Mouse (Mus musculus) heart, embryonic 13.5 days (tissue): Measurements from ENCODE around the gene Hoxb4. TPM values are rescaled to one million over a fixed set of nuclear protein-coding genes. Genes with fewer than 3 reads are reported as not detected.

ENCODE experiments used
- ATAC-seq: fragments of 200-750 bp; cut with Nextera tagmentation; 2 replicates; pipeline ENCODE4 v1.8.0; 2017; ENCODE audit warnings: moderate TSS enrichment; ENCODE audit not compliant: insufficient number of reproducible peaks, low FRiP score, low TSS enrichment; ENCODE audit errors: extremely low read depth
- H3K27ac ChIP-seq: fragments of 300-500 bp; sonication (generic); replicated peaks from 2 replicates; pipeline ENCODE4 v1.5.1; 2015; ENCODE audit warnings: moderate library complexity, mild to moderate bottlenecking, inconsistent platforms
- H3K27me3 ChIP-seq: fragments of 300-500 bp; sonication (generic); replicated peaks from 2 replicates; pipeline ENCODE4 v1.6.1; 2015; ENCODE audit warnings: mild to moderate bottlenecking, inconsistent platforms
- H3K36me3 ChIP-seq: fragments of 300-500 bp; sonication (generic); 2 replicates; pipeline ENCODE4 v1.6.1; 2015; ENCODE audit warnings: mild to moderate bottlenecking, inconsistent platforms
- H3K4me1 ChIP-seq: fragments of 300-500 bp; sonication (generic); 2 replicates; pipeline ENCODE4 v1.6.1; 2015; ENCODE audit warnings: inconsistent platforms
- H3K4me2 ChIP-seq: fragments of 300-500 bp; sonication (generic); 2 replicates; pipeline ENCODE4 v1.6.1; 2015; ENCODE audit warnings: inconsistent platforms, mild to moderate bottlenecking, moderate library complexity
- H3K4me3 ChIP-seq: fragments of 300-500 bp; sonication (generic); 2 replicates; pipeline ENCODE4 v1.5.1; 2015; ENCODE audit warnings: moderate library complexity, mild to moderate bottlenecking, inconsistent platforms
- H3K9ac ChIP-seq: fragments of 300-500 bp; sonication (generic); 2 replicates; pipeline ENCODE4 v1.6.1; 2015; ENCODE audit warnings: inconsistent platforms, mild to moderate bottlenecking, moderate library complexity
- H3K9me3 ChIP-seq: fragments of 300-500 bp; sonication (generic); 2 replicates; pipeline ENCODE4 v1.6.1; 2016; ENCODE audit warnings: inconsistent platforms
- WGBS: fragments of 180-500 bp; shearing (Covaris S2); methylation state at CpG from one replicate; pipeline ENCODE4 v1.1.7; 2015; ENCODE audit warnings: mixed read lengths; 5-methylcytosine and 5-hydroxymethylcytosine counted together
- polyA plus RNA-seq: library from polyadenylated mRNA; unstranded; fragments of >200 nt; fragmentation: Nextera tagmentation; extraction: Ambion mirVana; gene quantifications from 2 replicates; pipeline ENCODE4 v1.2.1, GENCODE M21; 2015

The Hoxb4 gene
- polyA plus RNA-seq, 1 experiment from 2014 or later, result 0.59 TPM

DNA sequence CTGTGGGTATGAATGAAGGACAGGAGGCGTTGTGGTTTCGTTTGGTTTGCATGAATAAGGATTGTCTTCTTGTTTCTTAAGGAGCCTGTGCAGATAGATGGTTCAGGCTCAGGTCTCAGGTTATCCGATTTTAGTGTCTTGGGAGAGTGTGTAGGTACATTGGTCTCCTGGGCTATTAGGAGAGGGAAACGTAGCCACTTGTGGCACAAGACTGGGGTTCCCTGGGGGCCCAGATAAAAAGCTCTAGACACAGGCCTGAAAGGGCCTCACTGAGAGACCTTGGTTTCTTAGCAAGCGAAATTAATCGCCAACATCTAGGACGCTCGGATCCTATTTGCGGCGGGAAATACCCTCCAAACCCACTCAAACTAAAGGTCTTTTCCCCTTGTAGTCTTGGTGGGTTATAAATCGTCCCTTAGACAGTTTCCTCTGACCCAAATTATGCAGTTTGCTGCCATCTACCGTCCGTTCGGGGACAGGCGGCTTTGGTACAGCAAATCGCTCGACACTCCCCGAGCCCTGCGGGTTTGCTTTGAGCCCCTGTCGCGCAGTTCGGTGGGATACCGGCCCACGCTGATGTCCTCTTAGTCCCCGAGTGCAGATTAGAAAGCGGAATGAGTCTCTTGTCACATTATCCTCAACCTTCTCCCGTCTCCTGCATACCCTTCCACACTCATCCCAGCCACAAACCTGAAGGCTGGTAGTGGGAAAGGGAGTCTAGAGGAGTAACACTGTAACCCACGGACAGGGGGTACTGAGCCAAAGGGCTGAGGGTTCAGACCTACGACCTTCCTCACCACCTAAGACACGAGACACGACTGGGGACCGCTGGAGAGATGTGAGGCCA lies 23.6 kb upstream of the Hoxb4 start:
- no peaks in the 10 kb centered on the region for H3K36me3 ChIP-seq
- H3K4me2 ChIP-seq, result no peak overlapping the region
- H3K27ac ChIP-seq, result no peak overlapping the region
- peak overlapping the region; percentile 14 for H3K4me3 ChIP-seq
- peaks cover 98% of the 10 kb centered on the region for H3K27me3 ChIP-seq
- WGBS, result under 1% methylated on average over 32 of the region's 32 CpGs
- H3K9ac ChIP-seq, result no peak overlapping the region
- H3K9me3 ChIP-seq, result no peaks in the 10 kb centered on the region
- peaks cover 14% of the 10 kb centered on the region for H3K4me1 ChIP-seq
- no peak for ATAC-seq

DNA sequence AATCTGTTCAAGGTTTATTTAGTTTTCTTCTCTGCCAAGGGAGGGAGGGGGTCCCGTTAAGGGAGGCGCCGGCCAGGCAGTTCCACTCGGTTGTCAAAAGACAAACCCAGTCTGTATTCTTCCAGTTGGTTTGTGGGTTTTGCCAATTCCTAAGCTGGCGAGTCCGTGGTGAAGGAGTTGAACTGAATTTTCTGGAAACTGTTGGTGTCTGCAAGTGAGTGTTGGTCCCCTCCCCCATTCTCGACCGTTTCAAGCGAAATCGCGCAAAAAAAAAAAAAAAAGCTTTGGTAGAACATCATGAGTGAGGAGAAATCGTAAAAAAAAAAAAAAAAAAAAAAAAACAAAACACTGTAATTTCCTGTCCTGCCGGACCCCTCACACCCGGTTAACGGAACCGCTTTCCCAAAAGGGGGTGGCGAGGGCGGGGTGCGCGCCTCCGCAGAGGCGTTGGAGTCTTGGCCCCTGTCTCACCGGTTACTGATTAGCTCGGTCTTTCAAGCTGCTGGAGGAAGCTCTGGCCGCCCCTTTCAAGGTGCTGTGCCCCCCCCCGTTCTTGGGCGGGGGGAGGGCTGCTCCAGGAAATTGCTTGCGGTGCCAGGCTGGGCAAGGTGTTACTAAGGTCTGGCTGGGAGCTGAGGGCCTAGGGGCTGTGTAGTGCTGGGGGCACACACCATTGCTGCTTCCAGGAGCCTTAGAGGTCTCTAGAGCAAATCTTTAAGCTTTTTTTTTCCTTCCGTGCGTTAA lies 22.8 kb upstream of the Hoxb4 start:
- peak overlapping the region; percentile 14 for H3K4me3 ChIP-seq
- no peak for ATAC-seq
- 1% methylated on average over 30 of the region's 30 CpGs for WGBS
- no peaks in the 10 kb centered on the region for H3K9me3 ChIP-seq
- peaks cover 98% of the 10 kb centered on the region for H3K27me3 ChIP-seq
- no peaks in the 10 kb centered on the region for H3K36me3 ChIP-seq
- H3K9ac ChIP-seq, result no peak overlapping the region
- peaks cover 14% of the 10 kb centered on the region for H3K4me1 ChIP-seq
- H3K27ac ChIP-seq, result no peak overlapping the region
- no peak overlapping the region for H3K4me2 ChIP-seq

DNA sequence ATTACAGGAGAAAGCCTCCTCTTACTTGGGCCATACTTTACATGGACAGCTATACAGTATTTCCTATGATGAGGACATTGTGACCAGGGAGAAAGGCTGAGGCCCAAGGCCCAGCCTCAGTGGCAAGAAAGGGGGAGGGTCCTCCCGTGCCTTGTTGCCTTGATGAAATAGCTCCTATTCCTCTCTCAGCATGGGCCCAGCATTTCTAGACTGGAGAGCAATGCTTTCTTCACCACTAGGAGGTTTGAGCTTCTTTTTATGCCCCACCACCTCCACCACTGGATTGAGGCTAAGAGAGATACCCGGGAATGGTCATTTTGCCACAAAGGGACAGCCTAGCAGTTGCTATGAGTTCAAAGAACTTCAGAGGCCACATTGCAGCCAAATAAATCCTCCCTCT lies 21.1 kb upstream of the Hoxb4 start:
- no peak overlapping the region for H3K4me2 ChIP-seq
- H3K9ac ChIP-seq, result no peak overlapping the region
- H3K4me1 ChIP-seq, result peaks cover 14% of the 10 kb centered on the region
- WGBS, result 5% methylated on average over 2 of the region's 2 CpGs
- H3K9me3 ChIP-seq, result no peaks in the 10 kb centered on the region
- no peaks in the 10 kb centered on the region for H3K36me3 ChIP-seq
- H3K27me3 ChIP-seq, result peaks cover 100% of the 10 kb centered on the region
- no peak overlapping the region for H3K4me3 ChIP-seq
- H3K27ac ChIP-seq, result no peak overlapping the region
- ATAC-seq, result no peak

DNA sequence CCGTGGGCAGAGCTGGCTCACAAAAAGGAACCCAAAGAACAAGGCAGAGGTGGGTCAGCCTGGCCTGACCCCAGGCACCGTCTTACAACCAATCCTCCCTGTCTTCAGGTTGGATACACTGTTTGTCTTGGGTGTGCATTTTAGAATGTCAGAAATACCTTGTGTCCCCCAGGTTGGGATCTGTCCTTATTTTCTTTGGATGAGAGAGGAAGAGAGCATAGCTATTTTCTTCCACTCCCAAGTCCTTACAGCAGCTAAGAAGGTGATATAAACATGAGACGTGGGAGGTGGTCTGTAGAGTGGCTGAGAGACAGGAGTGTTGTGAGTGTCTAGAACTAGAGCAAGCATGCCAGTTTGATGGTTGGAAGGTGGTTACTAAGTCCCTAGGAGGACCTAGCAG lies 20.6 kb upstream of the Hoxb4 start:
- WGBS, result 4% methylated on average over 3 of the region's 3 CpGs
- Histone ChIP-seq H3K9me3 (no peaks in the 10 kb centered on the region), H3K27me3 (peaks cover 100% of the 10 kb centered on the region), H3K27ac (no peak overlapping the region), H3K4me3 (no peak overlapping the region), H3K4me1 (peaks cover 14% of the 10 kb centered on the region), H3K9ac (no peak overlapping the region), H3K36me3 (no peaks in the 10 kb centered on the region), H3K4me2 (no peak overlapping the region)
- ATAC-seq, result no peak

DNA sequence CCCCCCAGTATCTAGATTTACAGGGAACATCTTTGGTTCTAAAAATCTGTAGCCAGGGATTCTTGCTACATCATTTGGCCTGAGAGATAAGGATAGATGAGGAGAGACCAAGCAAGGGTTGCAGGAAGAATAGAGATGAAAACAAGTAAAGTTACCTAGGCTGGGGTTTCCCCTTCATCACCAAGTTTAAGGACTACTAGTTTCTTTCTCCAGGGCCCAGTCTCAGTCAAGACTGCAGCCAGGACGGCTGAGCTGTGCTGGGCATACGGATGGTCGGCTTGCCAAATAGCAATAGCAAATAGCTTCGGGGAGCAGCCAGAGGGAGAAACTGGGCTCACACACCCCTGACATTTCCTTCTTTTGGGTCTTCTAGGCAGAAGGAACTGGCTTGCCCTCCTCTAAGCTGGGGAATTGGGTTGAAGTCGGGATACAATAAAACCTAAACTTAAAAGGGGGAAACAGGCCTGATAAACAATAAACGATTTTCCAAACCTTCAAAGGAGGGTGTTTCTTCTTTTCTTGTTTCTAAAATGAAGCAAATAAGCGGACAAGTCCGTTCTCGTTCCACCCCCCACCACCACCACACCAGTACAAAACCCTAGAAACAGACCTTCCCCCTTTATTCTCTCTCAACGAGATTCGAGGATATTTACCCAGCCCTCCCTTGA lies 20.0 kb upstream of the Hoxb4 start:
- WGBS, result 5% methylated on average over 11 of the region's 11 CpGs
- no peak overlapping the region for H3K27ac ChIP-seq
- no peak overlapping the region for H3K4me3 ChIP-seq
- peaks cover 100% of the 10 kb centered on the region for H3K27me3 ChIP-seq
- peaks cover 14% of the 10 kb centered on the region for H3K4me1 ChIP-seq
- H3K9me3 ChIP-seq, result no peaks in the 10 kb centered on the region
- H3K36me3 ChIP-seq, result no peaks in the 10 kb centered on the region
- no peak for ATAC-seq
- H3K9ac ChIP-seq, result no peak overlapping the region
- H3K4me2 ChIP-seq, result peak overlapping the region; percentile 12; the same call in 1 of the 2 replicates

DNA sequence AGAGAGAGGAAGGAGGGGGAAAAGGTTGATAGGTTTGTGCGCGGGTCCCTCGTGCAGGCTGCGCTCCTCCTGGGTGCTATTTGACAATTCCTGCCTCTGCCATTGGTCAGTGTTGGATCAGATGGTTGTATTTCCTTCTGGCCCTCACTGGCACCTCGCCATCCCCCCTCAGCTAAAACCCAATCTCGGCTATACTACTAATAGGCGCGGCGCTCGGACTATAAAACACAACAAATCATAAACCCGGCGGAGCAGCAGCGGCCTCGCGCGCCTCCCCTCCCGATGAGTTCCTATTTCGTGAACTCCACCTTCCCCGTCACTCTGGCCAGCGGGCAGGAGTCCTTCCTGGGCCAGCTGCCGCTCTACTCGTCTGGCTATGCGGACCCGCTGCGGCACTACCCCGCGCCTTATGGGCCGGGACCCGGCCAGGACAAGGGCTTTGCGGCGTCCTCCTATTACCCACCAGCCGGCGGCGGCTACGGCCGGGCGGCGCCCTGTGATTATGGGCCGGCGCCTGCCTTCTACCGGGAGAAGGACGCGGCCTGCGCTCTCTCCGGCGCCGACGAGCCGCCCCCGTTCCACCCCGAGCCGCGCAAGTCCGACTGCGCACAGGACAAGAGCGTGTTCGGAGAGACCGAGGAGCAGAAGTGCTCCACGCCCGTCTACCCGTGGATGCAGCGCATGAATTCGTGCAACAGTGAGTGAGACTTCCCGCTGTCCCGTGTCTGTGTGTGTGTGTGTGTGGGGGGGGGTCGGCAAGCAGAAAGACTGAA lies 19.0 kb upstream of the Hoxb4 start:
- Histone ChIP-seq H3K9ac (peak overlapping the region; percentile 60), H3K27ac (no peak overlapping the region), H3K36me3 (no peaks in the 10 kb centered on the region), H3K27me3 (peaks cover 100% of the 10 kb centered on the region), H3K9me3 (no peaks in the 10 kb centered on the region), H3K4me2 (peak overlapping the region; percentile 60), H3K4me1 (peaks cover 14% of the 10 kb centered on the region), H3K4me3 (peak overlapping the region; percentile 41)
- WGBS, result under 1% methylated on average over 66 of the region's 66 CpGs
- no peak for ATAC-seq

DNA sequence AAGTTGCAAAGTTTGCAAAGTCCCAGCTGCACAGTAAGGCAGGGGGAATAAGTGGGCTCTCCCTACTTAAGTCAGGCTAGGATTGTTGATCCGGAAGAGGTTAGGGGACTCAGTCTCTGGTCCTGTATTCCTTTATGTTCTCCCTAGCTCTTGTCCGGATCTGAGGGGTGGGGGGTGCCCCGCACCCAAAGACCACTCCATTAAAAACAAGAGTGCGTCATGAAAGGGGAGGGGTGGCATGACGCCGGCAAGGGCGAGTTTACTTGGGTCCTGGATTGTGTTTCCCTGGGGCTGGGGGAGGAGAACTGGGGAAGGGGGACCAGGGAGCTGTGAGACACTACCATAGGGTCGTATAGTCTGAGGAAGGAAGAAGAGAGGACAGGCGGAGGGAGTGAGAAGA lies 18.3 kb upstream of the Hoxb4 start:
- no peak overlapping the region for H3K27ac ChIP-seq
- H3K4me2 ChIP-seq, result peak overlapping the region; percentile 33; the same call in 1 of the 2 replicates
- peak overlapping the region; percentile 41 for H3K4me3 ChIP-seq

DNA sequence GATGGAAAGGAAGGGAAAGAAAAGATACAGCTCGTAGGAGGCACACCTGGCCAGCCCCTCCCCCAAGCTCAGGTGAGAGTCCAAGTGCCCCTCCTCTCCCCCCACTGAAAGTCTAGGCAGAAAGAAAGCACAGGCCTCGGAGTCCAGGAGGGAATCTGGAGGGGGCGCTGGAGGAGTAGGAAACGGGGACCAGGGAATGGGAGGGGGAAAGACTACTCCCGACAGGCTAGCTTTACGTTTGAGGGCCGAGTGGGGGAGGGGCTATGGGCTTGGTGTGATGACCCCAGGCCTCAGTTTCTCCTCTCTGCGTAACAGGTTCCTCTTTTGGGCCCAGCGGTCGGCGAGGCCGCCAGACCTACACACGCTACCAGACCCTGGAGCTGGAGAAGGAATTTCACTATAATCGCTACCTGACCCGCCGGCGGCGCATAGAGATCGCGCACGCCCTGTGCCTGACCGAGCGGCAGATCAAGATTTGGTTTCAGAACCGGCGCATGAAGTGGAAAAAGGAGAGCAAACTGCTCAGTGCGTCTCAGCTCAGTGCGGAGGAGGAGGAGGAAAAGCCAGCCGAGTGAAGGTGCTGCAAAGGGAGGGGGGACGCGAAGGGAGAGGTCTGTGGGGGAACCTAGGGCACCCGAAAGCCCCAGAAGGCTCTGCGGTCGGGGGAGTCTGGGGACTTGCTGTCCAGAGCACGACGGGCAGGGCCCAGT lies 17.6 kb upstream of the Hoxb4 start:
- H3K4me3 ChIP-seq, result peak overlapping the region; percentile 41
- no peak for ATAC-seq
- no peaks in the 10 kb centered on the region for H3K9me3 ChIP-seq
- peaks cover 8% of the 10 kb centered on the region for H3K4me1 ChIP-seq
- H3K9ac ChIP-seq, result peak overlapping the region; percentile 50; the same call in 1 of the 2 replicates
- no peak overlapping the region for H3K27ac ChIP-seq
- no peaks in the 10 kb centered on the region for H3K36me3 ChIP-seq
- 3% methylated on average over 35 of the region's 35 CpGs for WGBS
- H3K27me3 ChIP-seq, result peaks cover 100% of the 10 kb centered on the region
- peak overlapping the region; percentile 33 for H3K4me2 ChIP-seq

More for the DNA sequence above, 18.3 kb upstream of the Hoxb4 start:
- Histone ChIP-seq H3K27me3 (peaks cover 100% of the 10 kb centered on the region), H3K9ac (no peak overlapping the region), H3K9me3 (no peaks in the 10 kb centered on the region), H3K36me3 (no peaks in the 10 kb centered on the region), H3K4me1 (peaks cover 12% of the 10 kb centered on the region)
- ATAC-seq, result no peak
- 3% methylated on average over 9 of the region's 9 CpGs for WGBS

DNA sequence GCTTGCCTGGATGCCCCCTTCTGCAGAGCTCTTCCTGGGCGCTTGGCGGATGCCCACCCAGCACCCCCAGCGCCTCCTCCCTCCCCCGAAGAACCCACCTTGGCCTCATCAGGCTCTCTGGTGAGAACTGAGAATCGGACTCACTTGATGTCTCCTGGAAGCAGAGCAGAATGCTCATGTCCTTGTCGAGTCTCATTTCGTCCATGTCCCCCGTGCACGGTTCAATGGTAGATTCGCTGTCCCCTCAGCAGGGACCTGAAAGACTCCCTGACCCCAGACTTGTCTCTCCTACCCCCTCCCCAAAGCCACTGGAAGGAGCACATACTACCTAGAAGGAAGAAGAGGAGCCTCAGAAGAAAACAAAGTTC lies 17.0 kb upstream of the Hoxb4 start:
- Histone ChIP-seq H3K9me3 (no peaks in the 10 kb centered on the region), H3K27me3 (peaks cover 100% of the 10 kb centered on the region), H3K9ac (0 out of 2 replicates have a peak overlapping the region, but pooled peaks have one; percentile 50), H3K4me1 (peaks cover 6% of the 10 kb centered on the region), H3K4me3 (peak overlapping the region; percentile 41), H3K27ac (no peak overlapping the region), H3K4me2 (peak overlapping the region; percentile 33; the same call in 1 of the 2 replicates), H3K36me3 (no peaks in the 10 kb centered on the region)
- WGBS, result 9% methylated on average over 10 of the region's 10 CpGs
- ATAC-seq, result no peak

DNA sequence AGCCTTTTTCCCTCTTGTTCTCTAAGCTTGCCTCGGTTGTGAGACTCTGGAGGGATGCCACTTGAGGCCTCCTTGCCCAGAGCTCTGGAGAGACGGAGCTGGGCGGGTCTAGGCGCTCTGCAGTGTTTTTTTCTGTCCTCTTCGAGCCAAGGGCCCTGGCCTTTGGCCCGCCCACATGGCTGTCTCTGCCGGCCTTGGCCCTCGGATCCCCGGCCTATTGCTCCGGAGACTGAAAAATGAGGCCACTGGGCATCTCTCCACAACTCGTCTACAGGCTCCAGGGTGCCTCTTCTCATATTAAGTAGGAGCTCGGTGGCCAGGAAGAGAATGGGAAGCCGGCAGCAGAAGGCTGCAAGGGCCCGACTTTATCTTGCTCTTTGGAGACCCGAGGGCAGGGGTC lies 16.2 kb upstream of the Hoxb4 start:
- Histone ChIP-seq H3K4me2 (no peak overlapping the region), H3K4me1 (peaks cover 6% of the 10 kb centered on the region), H3K27ac (no peak overlapping the region), H3K4me3 (no peak overlapping the region), H3K36me3 (no peaks in the 10 kb centered on the region), H3K9me3 (no peaks in the 10 kb centered on the region), H3K9ac (no peak overlapping the region), H3K27me3 (peaks cover 100% of the 10 kb centered on the region)
- no peak for ATAC-seq
- WGBS, result 4% methylated on average over 15 of the region's 15 CpGs
